Mouse (Mus musculus) C2C12 (cell line): ENCODE measurements around the gene Elfn2.

ENCODE experiments used
- CTCF ChIP-seq: IDR thresholded peaks from one replicate; pipeline ENCODE4 v1.5.1; 2011; ENCODE audit not compliant: control insufficient read depth, insufficient read depth, insufficient read length
- MAX ChIP-seq: IDR thresholded peaks from one replicate; pipeline ENCODE4 v1.6.1; 2011; ENCODE audit warnings: mild to moderate bottlenecking, control low read depth
- MYOG ChIP-seq: IDR thresholded peaks from one replicate; pipeline ENCODE4 v1.6.1; 2011; ENCODE audit not compliant: control insufficient read depth, insufficient read length; ENCODE audit errors: extremely low read depth
- USF1 ChIP-seq: IDR thresholded peaks from one replicate; pipeline ENCODE4 v1.6.1; 2011; ENCODE audit warnings: low read depth, mild to moderate bottlenecking, control low read depth, moderate library complexity

DNA sequence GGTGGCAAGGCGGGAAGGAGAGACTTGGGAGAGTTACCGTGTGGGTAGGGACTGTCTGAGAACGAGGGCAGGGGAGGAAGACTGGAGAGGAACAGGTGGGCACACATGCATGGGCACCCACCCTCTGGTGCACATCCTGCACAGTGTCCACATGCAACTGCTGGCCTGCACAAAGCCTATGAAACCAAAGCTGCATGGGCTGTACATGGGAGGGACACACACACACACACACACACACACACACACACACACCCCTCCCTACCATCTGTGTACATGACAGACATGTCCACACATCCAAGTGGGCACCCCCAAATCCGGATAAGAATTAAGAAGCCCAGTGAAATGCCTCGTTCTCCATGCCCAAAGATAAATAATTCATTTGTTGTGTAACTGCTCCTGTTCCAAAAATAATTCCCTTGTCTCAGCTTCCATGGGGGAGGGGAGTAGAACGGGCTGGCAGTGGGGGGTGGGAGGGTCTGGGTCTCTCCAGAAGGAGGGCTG is 43.6 kb downstream of the Elfn2 start:
- no peak for TF ChIP-seq USF1
- no peak for TF ChIP-seq CTCF
- TF ChIP-seq MYOG, result no peak
- no peak for TF ChIP-seq MAX
